Mouse (Mus musculus): ENCODE data around the gene Sh3bp2. TPM values are rescaled to one million over a fixed set of nuclear protein-coding genes. Genes with fewer than 3 reads are reported as not detected.
A peak's percentile ranks its signal among the peaks of the same experiment; 100 is the strongest.
"Not testable (repeated sequence)": the region's sequence is repeated elsewhere in the genome, so short reads cannot be mapped to it uniquely, and the experiment has no call there.

Sh3bp2 gene
- polyA plus RNA-seq, 1 experiment from 2014 or later: 3.8 TPM

- Histone ChIP-seq H3K4me1 (replicated peaks) (peaks cover 18% of the 10 kb centered on the region), H3K27ac (peak within 1 kb of the TSS; percentile 96), H3K27me3 (no peaks in the 10 kb centered on the region), H3K4me3 (peak within 1 kb of the TSS; percentile 92), H3K36me3 (no peaks in the 10 kb centered on the region), H3K9me3 (replicated peaks) (no peaks in the 10 kb centered on the region), H3K4me2 (peak within 1 kb of the TSS; percentile 71), H3K9ac (peak within 1 kb of the TSS; percentile 98)
- peak; percentile 100 for ATAC-seq (replicated peaks; ENCODE audit: insufficient number of reproducible peaks, insufficient read depth, low FRiP score, low read depth)
- under 1% methylated on average over 70 of the region's 84 CpGs for WGBS
Observed at GRCm38 (mm10) chr5:34573268-34574221, 47.9 kb downstream of the Sh3bp2 start, which contains the start of gene Add1. Add1 (plus strand) TSS chr5:34573664.

GRCm38 (mm10) chr5:34574721-34575120 is 49.1 kb downstream of the Sh3bp2 start:
- peak overlapping the region; percentile 92 for H3K4me3 ChIP-seq
- peaks cover 18% of the 10 kb centered on the region for H3K4me1 ChIP-seq (replicated peaks)
- peak overlapping the region; percentile 70 for H3K4me2 ChIP-seq
- peak overlapping the region; percentile 98 for H3K9ac ChIP-seq
- 25% methylated on average over 10 of the region's 10 CpGs for WGBS
- no peaks in the 10 kb centered on the region for H3K36me3 ChIP-seq
- no peaks in the 10 kb centered on the region for H3K27me3 ChIP-seq
- H3K27ac ChIP-seq: peak overlapping the region; percentile 96
- no peaks in the 10 kb centered on the region for H3K9me3 ChIP-seq (replicated peaks)
- ATAC-seq (replicated peaks; ENCODE audit: insufficient number of reproducible peaks, insufficient read depth, low FRiP score, low read depth): no peak

GRCm38 (mm10) chr5:34576286-34576685 is 50.6 kb downstream of the Sh3bp2 start:
- 95% methylated on average over 1 of the region's 1 CpGs for WGBS
- Histone ChIP-seq H3K36me3 (no peaks in the 10 kb centered on the region), H3K9ac (no peak overlapping the region), H3K4me2 (no peak overlapping the region), H3K27ac (no peak overlapping the region), H3K4me3 (no peak overlapping the region), H3K9me3 (replicated peaks) (no peaks in the 10 kb centered on the region), H3K27me3 (no peaks in the 10 kb centered on the region), H3K4me1 (replicated peaks) (peaks cover 18% of the 10 kb centered on the region)
- ATAC-seq (replicated peaks; ENCODE audit: insufficient number of reproducible peaks, insufficient read depth, low FRiP score, low read depth): no peak

GRCm38 (mm10) chr5:34578038-34578655 is 52.5 kb downstream of the Sh3bp2 start:
- Histone ChIP-seq H3K4me1 (replicated peaks) (peaks cover 21% of the 10 kb centered on the region), H3K9ac (no peak overlapping the region), H3K9me3 (replicated peaks) (no peaks in the 10 kb centered on the region), H3K27me3 (no peaks in the 10 kb centered on the region), H3K27ac (no peak overlapping the region), H3K36me3 (no peaks in the 10 kb centered on the region), H3K4me3 (no peak overlapping the region), H3K4me2 (no peak overlapping the region)
- WGBS: 95% methylated on average over 7 of the region's 7 CpGs
- ATAC-seq (replicated peaks; ENCODE audit: insufficient number of reproducible peaks, insufficient read depth, low FRiP score, low read depth): no peak

GRCm38 (mm10) chr5:34579377-34579776 is 53.7 kb downstream of the Sh3bp2 start:
- H3K4me2 ChIP-seq: no peak overlapping the region
- H3K4me3 ChIP-seq: no peak overlapping the region
- H3K9ac ChIP-seq: no peak overlapping the region
- H3K36me3 ChIP-seq: no peaks in the 10 kb centered on the region
- H3K9me3 ChIP-seq (replicated peaks): no peaks in the 10 kb centered on the region
- no peak overlapping the region for H3K27ac ChIP-seq
- WGBS: 71% methylated on average over 3 of the region's 3 CpGs
- no peak for ATAC-seq (replicated peaks; ENCODE audit: insufficient number of reproducible peaks, insufficient read depth, low FRiP score, low read depth)
- H3K4me1 ChIP-seq (replicated peaks): peaks cover 29% of the 10 kb centered on the region
- no peaks in the 10 kb centered on the region for H3K27me3 ChIP-seq

GRCm38 (mm10) chr5:34581671-34582313 is 56.2 kb downstream of the Sh3bp2 start:
- not testable (repeated sequence) for H3K27me3 ChIP-seq; H3K36me3 ChIP-seq; H3K9me3 ChIP-seq (replicated peaks); H3K4me3 ChIP-seq; H3K9ac ChIP-seq
- WGBS: 4% methylated on average over 10 of the region's 10 CpGs
- Histone ChIP-seq H3K4me2 (peak overlapping the region; percentile 14), H3K4me1 (replicated peaks) (peaks cover 20% of the 10 kb centered on the region), H3K27ac (peak overlapping the region; percentile 66)
- ATAC-seq (replicated peaks; ENCODE audit: insufficient number of reproducible peaks, insufficient read depth, low FRiP score, low read depth): peak; percentile 80

GRCm38 (mm10) chr5:34582314-34582675 is 56.7 kb downstream of the Sh3bp2 start:
- Histone ChIP-seq H3K27ac (peak overlapping the region; percentile 66), H3K36me3 (no peaks in the 10 kb centered on the region), H3K4me3 (no peak overlapping the region), H3K9ac (no peak overlapping the region), H3K4me1 (replicated peaks) (peaks cover 23% of the 10 kb centered on the region), H3K9me3 (replicated peaks) (no peaks in the 10 kb centered on the region), H3K4me2 (peak overlapping the region; percentile 14), H3K27me3 (no peaks in the 10 kb centered on the region)
- ATAC-seq (replicated peaks; ENCODE audit: insufficient number of reproducible peaks, insufficient read depth, low FRiP score, low read depth): 0 out of 2 replicates have a peak, but pooled peaks have one; percentile 36
- WGBS: 35% methylated on average over 5 of the region's 5 CpGs

- no peaks in the 10 kb centered on the region for H3K27me3 ChIP-seq
- H3K9ac ChIP-seq: no peak overlapping the region
- no peak for ATAC-seq (replicated peaks; ENCODE audit: insufficient number of reproducible peaks, insufficient read depth, low FRiP score, low read depth)
- H3K4me1 ChIP-seq (replicated peaks): peaks cover 26% of the 10 kb centered on the region
- H3K4me3 ChIP-seq: no peak overlapping the region
- 79% methylated on average over 5 of the region's 5 CpGs for whole genome bisulfite sequencing
- H3K27ac ChIP-seq: no peak overlapping the region
- no peaks in the 10 kb centered on the region for H3K36me3 ChIP-seq
- H3K9me3 ChIP-seq (replicated peaks): no peaks in the 10 kb centered on the region
- H3K4me2 ChIP-seq: no peak overlapping the region
Observed at GRCm38 (mm10) chr5:34585216-34585615, 59.6 kb downstream of the Sh3bp2 start.

- 89% methylated on average over 5 of the region's 5 CpGs for WGBS
- H3K4me1 ChIP-seq (replicated peaks): peaks cover 26% of the 10 kb centered on the region
- H3K27ac ChIP-seq: no peak overlapping the region
- no peaks in the 10 kb centered on the region for H3K36me3 ChIP-seq
- no peak for ATAC-seq (replicated peaks; ENCODE audit: insufficient number of reproducible peaks, insufficient read depth, low FRiP score, low read depth)
- no peak overlapping the region for H3K4me2 ChIP-seq
- no peak overlapping the region for H3K9ac ChIP-seq
- H3K27me3 ChIP-seq: no peaks in the 10 kb centered on the region
- no peaks in the 10 kb centered on the region for H3K9me3 ChIP-seq (replicated peaks)
- H3K4me3 ChIP-seq: no peak overlapping the region
Observed at GRCm38 (mm10) chr5:34587881-34588280, 62.2 kb downstream of the Sh3bp2 start.

GRCm38 (mm10) chr5:34590059-34590458 is 64.4 kb downstream of the Sh3bp2 start:
- H3K27me3 ChIP-seq: no peaks in the 10 kb centered on the region
- WGBS: 41% methylated on average over 5 of the region's 5 CpGs
- H3K4me1 ChIP-seq (replicated peaks): peaks cover 18% of the 10 kb centered on the region
- H3K27ac ChIP-seq: no peak overlapping the region
- no peak overlapping the region for H3K4me3 ChIP-seq
- no peaks in the 10 kb centered on the region for H3K9me3 ChIP-seq (replicated peaks)
- no peak overlapping the region for H3K9ac ChIP-seq
- H3K36me3 ChIP-seq: peaks cover 5% of the 10 kb centered on the region; the same call in 1 of the 2 replicates
- H3K4me2 ChIP-seq: no peak overlapping the region
- no peak for ATAC-seq (replicated peaks; ENCODE audit: insufficient number of reproducible peaks, insufficient read depth, low FRiP score, low read depth)

GRCm38 (mm10) chr5:34590702-34591101 is 65.1 kb downstream of the Sh3bp2 start:
- H3K4me3 ChIP-seq: no peak overlapping the region
- peaks cover 5% of the 10 kb centered on the region; the same call in 1 of the 2 replicates for H3K36me3 ChIP-seq
- no peak overlapping the region for H3K9ac ChIP-seq
- H3K4me1 ChIP-seq (replicated peaks): peaks cover 18% of the 10 kb centered on the region
- no peak for ATAC-seq (replicated peaks; ENCODE audit: insufficient number of reproducible peaks, insufficient read depth, low FRiP score, low read depth)
- H3K4me2 ChIP-seq: no peak overlapping the region
- no peak overlapping the region for H3K27ac ChIP-seq
- 66% methylated on average over 4 of the region's 4 CpGs for WGBS
- H3K27me3 ChIP-seq: no peaks in the 10 kb centered on the region
- no peaks in the 10 kb centered on the region for H3K9me3 ChIP-seq (replicated peaks)

Data from heart, embryonic 15.5 days (tissue).